Mouse (Mus musculus): ENCODE measurements around the gene Avpr1b. TPM values are rescaled to one million over a fixed set of nuclear protein-coding genes. Genes with fewer than 3 reads are reported as not detected.
"Not testable (repeated sequence)": the region's sequence is repeated elsewhere in the genome, so short reads cannot be mapped to it uniquely, and the experiment has no call there.

The Avpr1b gene
- total RNA-seq, 2 experiments from 2014 or later: not detected

DNA sequence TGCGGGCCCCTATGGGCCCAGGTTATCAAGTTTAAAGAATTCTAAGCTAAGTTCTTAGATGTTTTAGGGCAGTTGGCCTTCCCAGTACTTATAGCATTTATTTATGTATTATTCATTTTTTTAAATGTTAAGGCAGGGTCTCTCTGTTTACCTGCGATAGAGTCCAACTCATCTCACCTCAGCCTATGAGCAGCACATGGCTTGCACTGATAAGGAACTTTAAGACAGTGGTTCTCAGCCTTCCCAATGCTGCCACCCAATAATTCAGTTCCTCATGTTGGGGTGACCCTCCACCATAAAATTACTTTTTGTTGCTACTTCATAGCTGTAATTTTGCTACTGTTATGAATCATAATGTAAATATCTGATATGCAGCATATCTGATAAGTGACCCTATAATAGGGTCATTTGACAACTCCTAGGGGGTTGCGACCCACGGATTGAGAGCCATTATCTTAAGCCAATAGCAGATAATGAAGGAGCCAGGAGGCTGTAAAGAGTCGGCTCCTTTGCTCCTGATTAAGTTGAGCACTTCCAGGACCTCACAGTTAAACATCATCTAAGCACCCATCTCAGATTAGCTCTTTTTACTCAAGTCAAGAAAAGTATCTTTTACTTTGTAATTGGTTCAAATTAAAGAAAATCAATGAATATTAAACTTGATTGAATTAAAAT lies 17.6 kb downstream of the Avpr1b start:
- intact Hi-C loops (cut with DNase I; ENCODE audit: low total_unique reads): no loop called here
- no peak for DNase-seq

DNA sequence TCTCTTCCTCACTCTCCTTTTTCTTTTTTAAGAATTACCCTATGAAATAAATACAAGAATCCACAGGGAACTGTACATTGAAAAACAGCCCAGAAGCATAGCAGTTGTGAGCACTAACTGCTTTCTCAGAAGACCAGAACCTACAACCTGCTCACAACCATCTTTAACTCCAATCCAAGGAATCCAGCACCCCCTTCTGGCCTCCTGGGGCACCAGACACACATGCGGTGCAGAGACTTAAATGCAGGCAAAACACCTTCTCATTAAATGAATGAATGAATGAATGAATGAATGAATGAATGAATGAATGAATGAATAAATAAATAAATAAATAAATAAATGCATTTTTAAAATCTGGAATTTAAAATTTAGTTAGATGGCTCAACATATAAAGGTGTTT lies 19.5 kb downstream of the Avpr1b start:
- no peak for DNase-seq
- intact Hi-C loops (cut with DNase I; ENCODE audit: low total_unique reads): no loop called here

DNA sequence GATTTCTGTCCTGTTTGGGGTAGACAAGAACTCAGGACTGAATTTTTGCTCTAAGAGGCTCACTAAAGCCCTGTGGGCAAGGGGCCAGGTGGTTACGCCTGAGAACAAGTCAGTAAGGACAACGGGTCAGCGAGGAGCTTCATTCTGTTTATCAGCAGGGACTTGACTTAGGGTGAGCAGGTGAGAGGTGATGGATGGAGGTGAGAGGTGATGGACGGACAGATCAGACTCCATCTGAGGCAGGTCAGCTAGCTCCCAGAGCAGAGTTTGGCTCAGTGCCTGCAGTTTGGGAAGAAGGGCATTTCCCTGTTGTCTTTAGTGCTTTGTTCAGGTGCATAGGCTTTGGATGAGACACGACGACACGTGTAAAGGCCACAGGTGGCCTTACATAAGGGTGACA lies 20.3 kb downstream of the Avpr1b start:
- intact Hi-C loops (cut with DNase I; ENCODE audit: low total_unique reads): no loop called here
- DNase-seq: no peak

DNA sequence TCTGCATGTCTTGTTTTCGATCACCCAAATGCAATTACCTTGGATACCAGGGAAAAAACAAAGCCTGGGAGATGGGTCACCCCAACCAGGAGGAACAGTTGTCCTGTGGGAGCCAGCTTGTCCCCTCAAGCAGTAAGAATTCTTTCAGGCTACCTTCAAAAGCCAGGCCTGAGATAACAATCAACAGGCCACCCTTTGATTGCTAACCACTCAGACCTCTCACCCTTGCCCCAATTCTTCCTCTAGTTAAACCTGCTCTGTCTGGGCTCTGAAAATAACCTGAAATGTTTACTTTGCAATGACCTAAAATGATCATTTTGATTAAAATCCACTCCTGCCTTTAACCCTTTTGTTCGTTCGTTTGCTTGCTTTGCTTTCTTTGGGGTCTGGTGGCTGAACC lies 24.6 kb downstream of the Avpr1b start:
- intact Hi-C loops (cut with DNase I; ENCODE audit: low total_unique reads): no loop called here
- no peak for DNase-seq

DNA sequence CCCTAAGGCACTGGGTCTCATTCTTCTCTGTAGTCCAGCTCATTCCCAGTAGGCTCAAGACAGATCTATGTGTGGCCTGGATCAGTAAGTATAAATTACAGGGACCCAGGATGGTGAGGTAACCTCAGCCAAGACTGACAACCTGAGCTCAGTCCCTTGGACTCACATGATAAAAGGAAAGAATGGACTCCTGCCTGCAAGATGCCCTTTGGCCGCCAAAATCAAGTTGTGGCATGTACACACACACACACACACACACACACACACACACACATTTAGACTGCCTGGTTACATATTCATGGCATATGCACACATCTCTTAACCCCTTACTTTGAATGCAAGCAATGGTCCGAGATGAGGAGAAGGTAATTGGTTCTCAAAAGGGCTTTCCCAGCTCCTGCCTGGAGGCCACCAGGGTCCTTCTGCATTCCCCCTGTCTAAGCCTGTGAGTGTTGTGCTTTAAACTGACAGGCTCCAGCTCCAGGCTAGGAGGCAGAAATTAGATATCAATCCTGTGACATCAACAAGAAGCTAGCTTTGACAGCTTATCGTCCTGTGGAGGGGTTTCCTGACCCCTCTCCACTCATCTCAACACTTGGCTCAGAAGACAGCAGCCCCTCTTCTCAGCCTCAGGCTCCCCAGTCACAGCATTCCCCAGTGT lies 25.3 kb downstream of the Avpr1b start:
- DNase-seq: no peak
- intact Hi-C loops (cut with DNase I; ENCODE audit: low total_unique reads): no loop called here

DNA sequence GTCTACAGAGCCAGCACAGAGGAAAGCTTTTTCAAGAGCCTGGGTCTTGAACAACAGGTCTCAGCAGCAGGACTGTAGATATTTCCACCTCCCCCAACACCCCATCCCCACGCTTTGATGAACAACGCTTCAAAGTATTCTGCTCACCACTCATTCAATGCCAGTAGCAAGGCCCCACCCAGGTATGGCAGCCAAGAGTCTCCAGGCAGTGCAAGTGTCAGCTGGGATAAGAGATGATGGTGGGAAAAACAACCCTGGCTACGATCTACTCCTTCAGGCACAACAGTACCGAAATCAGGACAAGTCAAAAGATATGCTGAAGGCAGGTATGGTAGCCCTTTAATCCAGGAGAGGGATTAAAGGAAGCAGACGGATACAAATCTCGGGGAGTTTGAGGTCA lies 27.2 kb downstream of the Avpr1b start:
- intact Hi-C loops (cut with DNase I; ENCODE audit: low total_unique reads): no loop called here
- DNase-seq: no peak

DNA sequence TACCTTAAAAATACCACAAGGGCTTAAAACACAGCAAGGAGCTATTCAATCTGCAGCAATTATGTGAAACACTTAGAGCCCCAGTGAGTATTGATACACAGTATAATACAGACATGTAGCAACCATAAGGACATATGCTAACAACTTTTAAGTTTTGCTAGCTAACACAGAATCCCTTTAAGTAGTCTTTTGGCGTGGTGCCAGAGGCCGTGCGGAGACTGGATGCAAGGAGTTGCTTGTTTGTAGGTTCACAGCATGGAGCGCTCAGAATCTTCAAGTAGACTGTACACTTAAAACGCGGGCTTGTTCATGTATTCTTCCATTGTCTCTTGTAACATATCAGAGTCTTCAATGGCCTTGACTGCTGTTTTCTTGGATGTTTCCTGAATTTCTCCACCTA lies 33.2 kb downstream of the Avpr1b start:
- DNase-seq; intact Hi-C loops (cut with DNase I; ENCODE audit: low total_unique reads): not testable (repeated sequence)

DNA sequence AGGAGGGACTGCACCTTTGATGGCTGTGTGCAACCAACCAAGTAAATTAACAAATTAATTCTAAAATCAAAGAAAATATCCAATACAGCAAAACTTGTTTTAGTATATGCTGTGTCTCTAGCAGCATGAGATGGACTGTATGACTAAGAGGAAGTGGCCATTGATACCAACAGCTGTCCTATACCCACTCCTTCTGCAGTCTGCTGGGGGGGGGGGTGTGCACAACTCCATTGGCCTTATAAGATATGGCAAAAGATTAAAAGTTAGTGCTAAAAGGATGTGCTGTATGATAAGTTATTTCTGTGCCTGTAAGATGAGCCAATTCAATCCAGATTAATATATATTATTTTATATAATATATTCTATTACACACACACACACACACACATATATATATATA lies 35.5 kb downstream of the Avpr1b start:
- intact Hi-C loops (cut with DNase I; ENCODE audit: low total_unique reads): no loop called here
- DNase-seq: no peak

DNA sequence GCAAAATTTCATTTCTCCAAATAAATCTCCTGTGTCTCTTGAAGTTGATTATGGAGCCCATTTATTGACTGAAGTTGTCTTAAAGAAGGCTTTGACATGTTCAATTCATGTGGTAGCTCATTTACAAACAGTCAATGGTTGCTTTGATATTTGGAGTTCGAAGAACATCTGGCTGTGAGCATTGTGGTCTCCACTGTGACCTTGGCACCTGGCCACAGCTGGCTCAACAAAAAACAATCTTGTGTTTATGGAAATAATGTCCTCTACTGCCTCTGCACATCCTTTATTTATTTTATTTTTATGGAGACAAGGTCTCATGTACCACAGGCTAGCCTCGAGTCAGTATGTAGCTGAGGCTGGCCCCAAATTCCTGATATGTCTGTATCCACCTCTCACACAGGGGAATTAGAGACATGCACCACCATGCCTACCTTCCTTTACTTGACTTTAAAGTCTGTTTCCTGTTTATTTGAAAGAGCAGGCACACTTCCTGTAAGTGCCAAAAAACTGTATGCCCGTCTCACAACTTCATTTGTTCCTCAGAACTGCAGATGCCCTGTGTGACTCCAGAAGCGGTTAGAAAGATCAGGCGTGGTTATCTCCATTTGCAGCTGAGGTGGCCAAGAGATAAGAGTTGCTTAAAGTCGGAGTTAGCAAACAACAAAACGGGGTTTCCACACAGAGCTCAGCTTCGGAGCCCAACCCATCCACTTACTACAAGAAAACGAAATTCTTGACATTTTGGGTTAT lies 38.9 kb downstream of the Avpr1b start, which contains the start of gene Ctse:
Gene Ctse, plus strand, starts transcription at position 516 of the 750 bp plus-strand sequence.
- DNase-seq: no peak
- intact Hi-C loops (cut with DNase I; ENCODE audit: low total_unique reads): no loop called here

DNA sequence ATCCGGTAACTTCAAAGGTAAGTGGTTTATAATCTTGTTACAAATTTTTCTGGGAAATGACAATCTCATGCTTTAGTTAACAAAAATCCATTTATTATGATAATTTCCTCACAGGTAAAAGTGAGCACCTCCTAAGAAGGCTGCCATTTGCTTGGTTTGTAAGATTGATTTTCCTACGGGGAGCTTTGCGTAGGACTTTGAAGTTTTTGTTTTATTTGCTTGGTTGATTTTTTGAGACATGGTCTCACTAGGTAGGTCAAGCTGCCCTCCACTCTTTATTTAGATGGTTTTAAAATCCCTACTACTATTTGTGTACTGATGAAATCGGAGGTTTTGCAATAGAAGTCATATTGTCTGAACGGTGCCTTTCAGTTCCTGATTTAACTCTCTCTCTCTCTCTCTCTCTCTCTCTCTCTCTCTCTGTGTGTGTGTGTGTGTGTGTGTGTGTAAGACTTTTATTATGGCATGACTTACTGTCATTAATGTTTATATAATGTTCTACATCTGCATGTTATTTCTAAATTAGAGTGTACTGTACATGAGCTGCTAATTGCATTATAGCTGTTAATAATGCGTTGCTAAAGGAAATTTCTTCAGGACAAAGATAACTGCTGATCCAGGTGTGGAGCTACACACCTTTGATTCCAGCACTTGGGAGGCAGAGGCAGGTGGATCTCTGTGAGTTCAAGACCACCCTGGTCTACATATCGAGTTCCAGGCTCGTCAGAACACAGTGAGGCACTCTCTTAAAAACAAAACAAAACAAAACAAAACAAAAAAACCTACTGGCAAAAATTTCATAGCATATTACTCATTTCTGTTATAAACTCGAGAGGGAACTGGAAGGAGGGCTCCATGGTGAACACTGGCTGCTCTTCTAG lies 39.7 kb downstream of the Avpr1b start:
- DNase-seq: no peak

DNA sequence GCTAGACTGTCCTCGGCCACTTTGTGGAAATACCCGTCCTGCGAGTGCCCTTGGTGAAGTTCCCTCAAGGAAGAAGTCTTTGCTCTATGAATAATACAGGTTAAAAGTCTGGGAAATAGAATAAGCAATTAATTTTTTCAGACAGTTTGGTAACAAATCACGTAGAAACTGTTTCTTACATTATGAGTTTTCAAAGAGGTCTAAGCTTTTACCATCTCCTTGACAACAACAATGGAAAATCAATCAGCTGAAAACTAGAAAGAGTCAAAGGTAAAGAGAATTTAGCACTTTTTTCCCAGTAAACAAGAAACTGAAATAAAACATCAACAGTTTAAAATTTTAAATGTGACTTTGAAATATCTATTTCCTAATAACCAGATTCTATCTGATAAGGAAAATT lies 41.0 kb downstream of the Avpr1b start:
- DNase-seq: no peak
- intact Hi-C loops (cut with DNase I; ENCODE audit: low total_unique reads): no loop called here

More for the DNA sequence above, 39.7 kb downstream of the Avpr1b start:
- intact Hi-C loops (cut with DNase I; ENCODE audit: low total_unique reads): no loop called here

DNA sequence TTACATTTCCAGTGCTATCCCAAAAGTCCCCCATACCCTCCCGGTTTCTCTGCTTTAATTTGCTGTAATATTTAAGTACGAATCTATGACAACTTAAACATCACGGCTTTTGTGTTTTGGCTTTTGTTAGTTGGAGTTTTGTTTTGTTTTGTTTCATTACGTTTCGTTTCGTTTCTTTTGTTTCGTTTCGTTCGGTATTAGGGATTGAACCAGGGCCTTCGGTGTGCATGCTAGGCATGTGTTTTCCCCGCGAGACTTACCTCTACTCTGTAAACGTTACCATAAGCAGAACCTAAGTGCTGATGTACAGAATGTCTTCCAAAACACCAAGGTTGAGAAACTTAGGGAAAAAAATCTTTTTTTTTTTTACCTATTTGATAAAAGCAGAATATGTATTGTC lies 42.5 kb downstream of the Avpr1b start:
- DNase-seq: no peak
- intact Hi-C loops (cut with DNase I; ENCODE audit: low total_unique reads): no loop called here

DNA sequence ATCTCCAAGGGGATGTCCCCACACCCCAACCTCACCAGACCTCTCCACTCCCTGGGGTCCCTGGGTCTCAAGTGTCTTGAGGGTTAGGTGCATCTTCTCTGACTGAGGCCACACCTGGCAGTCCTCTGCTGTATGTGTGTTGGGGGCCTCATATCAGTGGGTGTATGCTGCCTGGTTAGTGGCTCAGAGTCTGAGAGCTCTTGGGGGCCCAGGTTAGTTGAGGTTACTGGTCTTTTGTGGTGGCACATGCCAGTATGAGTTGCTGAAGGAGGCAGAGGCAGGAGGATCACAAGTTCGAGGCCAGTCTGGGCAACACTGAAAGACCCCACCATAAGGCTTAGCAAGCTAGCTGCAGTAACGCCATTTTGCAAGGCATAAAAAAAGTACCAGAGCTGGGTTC lies 43.2 kb downstream of the Avpr1b start:
- no peak for DNase-seq
- intact Hi-C loops (cut with DNase I; ENCODE audit: low total_unique reads): no loop called here

DNA sequence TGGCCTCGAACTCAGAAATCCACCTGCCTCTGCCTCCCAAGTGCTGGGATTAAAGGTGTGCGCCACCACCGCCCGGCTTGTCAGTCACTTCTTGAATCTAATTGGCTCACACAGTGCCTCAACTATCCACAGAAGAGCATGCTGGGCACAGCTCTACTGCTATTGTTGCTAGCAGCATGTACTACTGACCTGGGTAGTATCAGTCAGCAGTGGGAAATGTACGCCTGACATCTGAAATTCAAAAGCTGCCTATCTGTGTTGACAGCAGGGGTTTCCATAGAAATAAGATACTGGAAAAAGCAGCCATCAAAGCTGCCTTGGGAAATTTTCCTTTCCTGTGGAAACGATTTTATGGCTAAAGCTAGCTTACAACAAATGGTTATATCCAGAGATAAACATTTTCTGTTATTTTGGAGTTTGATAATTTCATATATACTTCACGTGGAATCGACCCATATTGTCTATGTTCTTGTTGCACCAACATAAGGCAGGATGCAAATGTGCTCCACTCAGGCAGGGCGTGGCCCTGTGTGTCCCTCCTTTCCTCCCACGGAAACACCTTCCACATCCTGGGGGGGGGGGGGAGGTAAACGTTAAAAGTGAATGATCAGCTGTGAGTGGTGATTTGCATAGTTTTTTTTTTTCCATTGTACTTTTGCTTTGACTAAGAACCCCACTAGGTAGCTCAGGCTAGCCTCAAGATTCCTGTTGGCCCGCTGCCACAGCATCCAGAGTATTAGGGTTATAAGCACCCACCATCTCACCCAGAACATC lies 53.8 kb downstream of the Avpr1b start:
- DNase-seq: no peak
- intact Hi-C loops (cut with DNase I; ENCODE audit: low total_unique reads): no loop called here

DNA sequence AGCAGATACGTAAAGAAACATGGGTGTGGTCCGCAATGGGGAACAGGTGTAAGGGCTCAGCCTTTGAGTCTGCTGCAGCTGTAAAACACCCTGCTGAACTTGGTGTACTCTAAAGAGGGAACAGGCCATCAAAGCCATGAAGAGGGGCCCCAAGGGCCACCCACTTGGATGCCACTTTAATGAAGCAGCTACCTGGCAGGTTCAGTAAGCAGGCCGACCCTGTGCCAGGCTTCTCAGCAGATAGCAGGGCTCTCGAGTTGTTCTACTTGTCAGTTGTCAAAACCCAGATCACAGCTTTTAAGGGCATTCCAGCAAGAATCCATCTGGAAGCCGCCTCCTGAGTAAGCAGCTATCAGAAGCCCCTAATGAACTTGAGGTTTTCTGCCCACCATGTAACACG lies 56.6 kb downstream of the Avpr1b start:
- no peak for DNase-seq
- intact Hi-C loops (cut with DNase I; ENCODE audit: low total_unique reads): no loop called here

DNA sequence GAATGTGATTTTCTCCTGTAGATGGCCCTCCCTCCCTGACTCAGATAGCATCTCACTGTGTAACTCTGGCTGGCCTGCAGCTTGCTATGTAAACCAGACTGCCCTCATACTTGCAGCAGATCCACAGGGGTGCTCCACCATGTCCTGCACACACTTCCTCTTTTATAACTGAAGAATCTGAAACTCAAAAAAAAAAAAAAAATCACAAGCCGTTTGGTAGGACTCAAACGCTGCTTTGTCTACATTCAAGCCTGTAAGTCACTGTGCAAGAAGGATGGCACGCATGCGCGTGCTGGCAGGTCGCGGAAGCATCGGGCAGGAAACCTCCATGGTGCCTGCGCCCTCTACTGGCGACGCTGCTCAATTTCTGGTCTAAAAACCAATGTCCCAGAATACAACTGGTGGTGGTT lies 58.9 kb downstream of the Avpr1b start:
- peak; percentile 92 for DNase-seq

DNA sequence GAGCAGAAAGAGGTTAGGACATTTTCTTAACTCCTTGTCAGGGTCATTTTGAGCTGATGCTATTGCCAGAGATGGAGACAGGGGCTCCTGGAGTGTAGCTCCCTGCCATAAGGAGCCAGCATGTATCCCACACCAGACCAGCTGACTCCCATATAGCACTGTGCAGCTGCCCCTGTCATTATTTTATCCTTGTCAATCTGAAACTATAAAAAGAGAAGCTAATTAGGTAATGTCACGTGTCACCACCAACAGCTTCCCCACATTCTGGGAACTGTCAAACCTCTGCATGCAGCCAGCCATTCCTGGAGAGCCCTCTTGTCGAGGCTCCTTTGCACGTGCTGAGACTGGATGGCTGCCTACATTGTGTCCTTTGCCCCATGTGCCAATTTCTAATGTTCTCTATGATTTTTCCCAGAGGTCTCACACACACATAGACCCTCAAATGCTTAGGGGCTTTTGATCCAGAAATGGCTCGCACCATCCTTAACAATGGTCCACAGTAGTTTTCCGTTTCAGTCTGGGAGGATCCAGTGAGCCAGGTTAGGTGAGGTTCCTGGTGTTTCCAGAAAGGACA lies 60.6 kb downstream of the Avpr1b start:
- intact Hi-C loops (cut with DNase I; ENCODE audit: low total_unique reads): loop anchor here (5.0 kb wide), 1 partner anchor 47 kb away; no protein-coding TSS in a partner anchor
- no peak for DNase-seq

More for the DNA sequence above, 58.9 kb downstream of the Avpr1b start:
- intact Hi-C loops (cut with DNase I; ENCODE audit: low total_unique reads): no loop called here

DNA sequence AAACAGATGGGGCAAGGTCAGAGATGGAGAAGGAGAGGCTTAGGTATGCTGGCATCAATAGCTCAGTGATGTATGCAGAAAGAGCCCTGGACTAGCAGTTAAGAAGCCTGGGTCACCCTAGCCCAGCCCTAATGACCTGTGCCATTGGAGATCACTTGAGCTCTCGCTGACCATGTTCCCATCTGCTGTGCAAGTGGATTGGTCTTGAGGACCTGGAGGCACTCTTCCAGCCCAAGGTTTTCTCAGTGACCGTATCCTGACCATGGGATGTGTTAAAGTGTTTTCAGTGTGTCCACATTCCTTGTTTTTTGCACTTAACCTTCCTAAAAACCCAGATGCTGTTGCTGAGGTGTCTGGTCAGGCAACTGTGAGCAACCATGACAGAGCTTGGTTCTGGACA lies 61.2 kb downstream of the Avpr1b start:
- no peak for DNase-seq
- intact Hi-C loops (cut with DNase I; ENCODE audit: low total_unique reads): loop anchor here (5.0 kb wide), 1 partner anchor 48 kb away; no protein-coding TSS in a partner anchor
